Mouse (Mus musculus) cortical plate, adult 2 months (tissue): ENCODE measurements around the gene Pfkfb2. TPM values are rescaled to one million over a fixed set of nuclear protein-coding genes. Genes with fewer than 3 reads are reported as not detected.

ENCODE experiments used
- H3K27ac ChIP-seq: fragments of 200-500 bp; 2 replicates; pipeline ENCODE4 v1.5.1; 2012; ENCODE audit warnings: low read length, control low read depth, inconsistent platforms; ENCODE audit not compliant: insufficient read depth
- H3K4me1 ChIP-seq: fragments of 200-500 bp; 2 replicates; pipeline ENCODE4 v1.6.1; 2011; ENCODE audit warnings: low read length; ENCODE audit not compliant: control insufficient read depth, insufficient read depth
- H3K4me3 ChIP-seq: fragments of 200-500 bp; 2 replicates; pipeline ENCODE4 v1.5.1; 2011; ENCODE audit warnings: mild to moderate bottlenecking, low read length, control low read depth; ENCODE audit not compliant: insufficient read depth
- CTCF ChIP-seq: fragments of 200-500 bp; IDR thresholded peaks from 2 replicates; pipeline ENCODE4 v1.5.1; 2011; ENCODE audit warnings: mild to moderate bottlenecking, control low read depth, low read length; ENCODE audit not compliant: insufficient read depth; ENCODE audit errors: extremely low read depth
- POLR2A ChIP-seq: fragments of 200-500 bp; IDR thresholded peaks from 2 replicates; pipeline ENCODE4 v1.6.1; 2011; ENCODE audit warnings: mild to moderate bottlenecking, low read length, control low read depth; ENCODE audit not compliant: insufficient read depth; ENCODE audit errors: extremely low read depth
- polyA plus RNA-seq: library from polyadenylated mRNA; depleted of rRNA; stranded (reverse); fragments of >200 nt; gene quantifications from 2 replicates; pipeline ENCODE4 v1.2.3, GENCODE M21; 2012

Gene Pfkfb2
- polyA plus RNA-seq, 1 experiment: 39.7 TPM

GRCm38 (mm10) chr1:130761597-130761996 is 32.5 kb upstream of the Pfkfb2 start:
- Histone ChIP-seq H3K27ac (no peak overlapping the region), H3K4me3 (no peak overlapping the region), H3K4me1 (no peaks in the 10 kb centered on the region)
- no peak for TF ChIP-seq POLR2A
- no peak for TF ChIP-seq CTCF

GRCm38 (mm10) chr1:130759689-130760088 is 30.6 kb upstream of the Pfkfb2 start:
- no peaks in the 10 kb centered on the region for H3K4me1 ChIP-seq
- no peak for TF ChIP-seq CTCF
- no peak for TF ChIP-seq POLR2A
- no peak overlapping the region for H3K4me3 ChIP-seq

GRCm38 (mm10) chr1:130746819-130747218 is 17.8 kb upstream of the Pfkfb2 start:
- TF ChIP-seq POLR2A (no peak), CTCF (no peak)
- H3K27ac ChIP-seq: no peak overlapping the region
- no peaks in the 10 kb centered on the region for H3K4me1 ChIP-seq
- H3K4me3 ChIP-seq: no peak overlapping the region

More at GRCm38 (mm10) chr1:130759689-130760088, 30.6 kb upstream of the Pfkfb2 start:
- H3K27ac ChIP-seq: no peak overlapping the region

- Histone ChIP-seq H3K27ac (no peak overlapping the region), H3K4me1 (no peaks in the 10 kb centered on the region), H3K4me3 (no peak overlapping the region)
- TF ChIP-seq POLR2A (no peak), CTCF (no peak)
Measured at GRCm38 (mm10) chr1:130745591-130745990, 16.5 kb upstream of the Pfkfb2 start.

GRCm38 (mm10) chr1:130744961-130745360 is 15.9 kb upstream of the Pfkfb2 start:
- Histone ChIP-seq H3K4me1 (no peaks in the 10 kb centered on the region), H3K27ac (no peak overlapping the region), H3K4me3 (no peak overlapping the region)
- TF ChIP-seq POLR2A (no peak), CTCF (no peak)

GRCm38 (mm10) chr1:130744217-130744616 is 15.2 kb upstream of the Pfkfb2 start:
- H3K4me1 ChIP-seq: no peaks in the 10 kb centered on the region
- no peak for TF ChIP-seq POLR2A
- TF ChIP-seq CTCF: no peak
- no peak overlapping the region for H3K27ac ChIP-seq
- H3K4me3 ChIP-seq: no peak overlapping the region

GRCm38 (mm10) chr1:130743775-130744174 is 14.7 kb upstream of the Pfkfb2 start:
- TF ChIP-seq POLR2A (no peak), CTCF (no peak)
- Histone ChIP-seq H3K27ac (no peak overlapping the region), H3K4me3 (no peak overlapping the region), H3K4me1 (no peaks in the 10 kb centered on the region)

- TF ChIP-seq POLR2A: no peak
- no peak for TF ChIP-seq CTCF
- H3K4me1 ChIP-seq: no peaks in the 10 kb centered on the region
- H3K27ac ChIP-seq: no peak overlapping the region
- H3K4me3 ChIP-seq: no peak overlapping the region
Measured at GRCm38 (mm10) chr1:130742201-130742600, 13.1 kb upstream of the Pfkfb2 start.

- TF ChIP-seq CTCF (no peak), POLR2A (peak; percentile 74; the same call in 1 of the 2 replicates)
- Histone ChIP-seq H3K4me3 (no peak overlapping the region), H3K27ac (no peak overlapping the region), H3K4me1 (no peaks in the 10 kb centered on the region)
Measured at GRCm38 (mm10) chr1:130740781-130741720, 12.0 kb upstream of the Pfkfb2 start.

- Histone ChIP-seq H3K4me3 (no peak overlapping the region), H3K27ac (no peak overlapping the region), H3K4me1 (no peaks in the 10 kb centered on the region)
- TF ChIP-seq POLR2A (no peak), CTCF (no peak)
Measured at GRCm38 (mm10) chr1:130740227-130740648, 11.2 kb upstream of the Pfkfb2 start.
